Mouse (Mus musculus): Measurements from ENCODE around the gene Traf1.

- TF ChIP-seq MYOD1 (IDR thresholded peaks at IDR 0.05; ENCODE audit: control insufficient read depth in 1 of 3, insufficient read length in 2 of 3, low read depth in 2 of 3), result no peak
- TF ChIP-seq POLR2A (IDR thresholded peaks at IDR 0.05; ENCODE audit: insufficient read length, low read depth), result no peak
- TF ChIP-seq USF1 (IDR thresholded peaks at IDR 0.05; ENCODE audit: low read depth), result no peak
- no peak for TF ChIP-seq POLR2AphosphoS2 (IDR thresholded peaks at IDR 0.05; ENCODE audit: insufficient read length, low read depth)
- no peak for TF ChIP-seq TCF12 (IDR thresholded peaks at IDR 0.05; ENCODE audit: insufficient read depth, poor library complexity, severe bottlenecking)
- no peak for TF ChIP-seq MAX (IDR thresholded peaks at IDR 0.05; ENCODE audit: low read depth)
- TF ChIP-seq E2F4 (IDR thresholded peaks at IDR 0.05; ENCODE audit: insufficient read depth), result no peak
- TF ChIP-seq MYOG (IDR thresholded peaks at IDR 0.05; ENCODE audit: control insufficient read depth in 1 of 3, insufficient read depth in 1 of 3, insufficient read length in 2 of 3, low read depth in 2 of 3), result no peak
- TF ChIP-seq CEBPB (IDR thresholded peaks at IDR 0.05; ENCODE audit: insufficient read depth, poor library complexity, severe bottlenecking), result no peak
- no peak for TF ChIP-seq SRF (IDR thresholded peaks at IDR 0.05; ENCODE audit: control insufficient read depth, insufficient read length, low read depth)
- no peak for TF ChIP-seq REST (IDR thresholded peaks at IDR 0.05; ENCODE audit: insufficient read depth, insufficient read length)
- no peak for TF ChIP-seq TCF3 (IDR thresholded peaks at IDR 0.05; ENCODE audit: insufficient read length, low read depth)
Measured at GRCm38 (mm10) chr2:34964651-34965050, 3.1 kb upstream of the Traf1 start.

Data from myocyte (in vitro differentiated cells).